Mouse (Mus musculus): ENCODE data around the gene Gm47841. TPM values are rescaled to one million over a fixed set of nuclear protein-coding genes. Genes with fewer than 3 reads are reported as not detected.

The Gm47841 gene
- total and polyA plus RNA-seq, 3 experiments = not detected

DNA sequence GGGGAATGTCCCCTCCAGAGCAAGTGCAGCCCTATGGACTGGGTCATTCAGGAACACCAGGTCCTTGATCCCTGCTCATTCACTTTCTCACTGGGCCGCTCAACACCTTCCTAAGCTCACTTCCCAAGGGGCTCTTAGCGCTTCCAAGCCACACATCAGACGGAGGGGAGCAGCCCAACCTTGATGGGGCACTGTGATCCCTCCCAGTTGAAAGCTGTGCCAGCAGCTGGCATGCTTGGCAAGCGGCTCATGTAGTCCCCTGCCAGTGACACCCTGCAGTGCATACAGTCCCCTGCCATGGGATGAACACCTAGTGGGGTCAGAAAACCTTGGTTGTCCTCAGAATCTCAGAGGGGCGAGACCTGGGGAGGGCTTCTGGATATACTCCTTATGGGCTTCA lies 26.9 kb upstream of the Gm47841 start:
- no peaks in the 10 kb centered on the region for H3K36me3 ChIP-seq (replicated peaks in 1 of 2; ENCODE audit: control insufficient read depth in 1 of 2, insufficient read depth in 1 of 2, low read length in 1 of 2)
- no peak overlapping the region for H3K4me2 ChIP-seq (ENCODE audit: insufficient read depth, low read depth, poor library complexity, severe bottlenecking)
- H3K9me3 ChIP-seq (replicated peaks; ENCODE audit: low read length) = peaks cover 9% of the 10 kb centered on the region
- DNase-seq (ENCODE audit: extremely low read depth) = no peak
- no peak for TF ChIP-seq E2F4 (IDR thresholded peaks at IDR 0.05; ENCODE audit: insufficient replicate concordance, low read depth, low read length)
- no peak for TF ChIP-seq MYC (IDR thresholded peaks at IDR 0.05; ENCODE audit: low read depth, low read length)
- TF ChIP-seq BHLHE40 (IDR thresholded peaks at IDR 0.05; ENCODE audit: low read depth, low read length) = no peak
- TF ChIP-seq CHD2 (IDR thresholded peaks at IDR 0.05; ENCODE audit: low read length) = no peak
- no peak for TF ChIP-seq HCFC1 (IDR thresholded peaks at IDR 0.05; ENCODE audit: low read depth, low read length)
- no peak for TF ChIP-seq IRF4 (IDR thresholded peaks at IDR 0.05; ENCODE audit: low read depth, low read length)
- TF ChIP-seq USF1 (IDR thresholded peaks at IDR 0.05; ENCODE audit: low read depth, low read length) = no peak
- TF ChIP-seq USF2 (conservative IDR thresholded peaks at IDR 0.05; ENCODE audit: low read depth, low read length) = no peak
- TF ChIP-seq GABPA (IDR thresholded peaks at IDR 0.05; ENCODE audit: insufficient replicate concordance, low read depth, low read length) = no peak
- TF ChIP-seq ZC3H11A (IDR thresholded peaks at IDR 0.05; ENCODE audit: low read depth, low read length) = no peak
- H3K4me1 ChIP-seq (ENCODE audit: control insufficient read depth in 1 of 2, insufficient read depth in 2 of 2) = 0 out of 4 replicates have a peak, but pooled peaks cover 0 to 3% of the 10 kb centered on the region in 2 experiments
- H3K79me2 ChIP-seq (replicated peaks; ENCODE audit: control insufficient read depth, extremely low read depth, insufficient read depth, poor library complexity, severe bottlenecking) = no peaks in the 10 kb centered on the region
- H3K27me3 ChIP-seq (replicated peaks) = peaks cover 93% of the 10 kb centered on the region
- H3K9ac ChIP-seq (ENCODE audit: insufficient read depth, low read depth) = no peak overlapping the region
- H3K27ac ChIP-seq (ENCODE audit: insufficient read depth, low read depth) = no peak overlapping the region
- dilution Hi-C loops (cut with MboI; ENCODE audit: extremely low pct_ligation_motif_present, extremely low pct_unique_long_range_greater_than_20kb, low sequenced_read_pairs) (no loop called here), in situ Hi-C loops (cut with MboI; ENCODE audit: low pct_ligation_motif_present, low pct_unique_long_range_greater_than_20kb, low sequenced_read_pairs) (no loop called here)
- H3K4me3 ChIP-seq (replicated peaks in 1 of 3; ENCODE audit: low read depth in 2 of 3, low read length in 2 of 3, poor library complexity in 1 of 3) = no peak overlapping the region

DNA sequence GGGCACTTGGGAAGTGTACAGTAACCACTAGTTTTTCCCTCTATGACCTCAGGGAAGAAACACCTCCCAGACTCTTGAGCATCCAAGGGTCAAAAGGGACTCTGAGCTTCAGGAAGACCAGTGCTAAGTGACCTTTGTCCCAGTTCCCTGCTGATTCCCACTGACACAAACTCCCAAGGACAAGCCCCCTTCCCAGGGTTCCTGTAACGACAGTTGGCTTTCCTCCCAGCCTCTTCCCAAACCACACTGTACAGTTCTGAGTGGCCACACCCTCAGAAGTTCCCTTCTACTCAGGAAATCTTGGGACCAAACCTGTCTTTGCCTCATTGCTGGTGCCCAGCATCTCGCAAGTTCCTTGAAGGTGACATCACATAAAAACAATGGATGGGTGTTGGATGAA lies 25.5 kb upstream of the Gm47841 start:
- TF ChIP-seq GABPA (IDR thresholded peaks at IDR 0.05; ENCODE audit: insufficient replicate concordance, low read depth, low read length) (no peak), ZNF384 (IDR thresholded peaks at IDR 0.05; ENCODE audit: low read depth, low read length) (no peak), ZMIZ1 (IDR thresholded peaks at IDR 0.05; ENCODE audit: low read depth, low read length) (no peak), HCFC1 (IDR thresholded peaks at IDR 0.05; ENCODE audit: low read depth, low read length) (no peak), IRF4 (IDR thresholded peaks at IDR 0.05; ENCODE audit: low read depth, low read length) (no peak), UBTF (IDR thresholded peaks at IDR 0.05; ENCODE audit: low read depth, low read length) (no peak), MYC (IDR thresholded peaks at IDR 0.05; ENCODE audit: low read depth, low read length) (no peak), TBP (conservative IDR thresholded peaks at IDR 0.05; ENCODE audit: low read depth, low read length) (no peak), MEF2A (IDR thresholded peaks at IDR 0.05; ENCODE audit: borderline replicate concordance, low read depth, low read length) (no peak), TCF12 (IDR thresholded peaks at IDR 0.05; ENCODE audit: low read depth, low read length) (no peak), POLR2A (IDR thresholded peaks at IDR 0.05; ENCODE audit: low read depth, low read length) (no peak), CHD1 (IDR thresholded peaks at IDR 0.05; ENCODE audit: low read depth, low read length) (no peak), MAZ (IDR thresholded peaks at IDR 0.05; ENCODE audit: low read depth, low read length) (no peak), USF1 (IDR thresholded peaks at IDR 0.05; ENCODE audit: low read depth, low read length) (no peak), BHLHE40 (IDR thresholded peaks at IDR 0.05; ENCODE audit: low read depth, low read length) (no peak), RAD21 (IDR thresholded peaks at IDR 0.05; ENCODE audit: low read depth, low read length) (no peak), POLR2AphosphoS2 (IDR thresholded peaks at IDR 0.05; ENCODE audit: low read depth, low read length) (no peak)
- DNase-seq (ENCODE audit: extremely low read depth) = no peak
- no peaks in the 10 kb centered on the region for H3K4me1 ChIP-seq (ENCODE audit: control insufficient read depth in 1 of 2, insufficient read depth in 2 of 2)
- H3K79me2 ChIP-seq (replicated peaks; ENCODE audit: control insufficient read depth, extremely low read depth, insufficient read depth, poor library complexity, severe bottlenecking) = no peaks in the 10 kb centered on the region
- no peak overlapping the region for H3K9ac ChIP-seq (ENCODE audit: insufficient read depth, low read depth)
- no peaks in the 10 kb centered on the region for H3K36me3 ChIP-seq (replicated peaks in 1 of 2; ENCODE audit: control insufficient read depth in 1 of 2, insufficient read depth in 1 of 2, low read length in 1 of 2)
- no peak overlapping the region for H3K27ac ChIP-seq (ENCODE audit: insufficient read depth, low read depth)
- dilution Hi-C loops (cut with MboI; ENCODE audit: extremely low pct_ligation_motif_present, extremely low pct_unique_long_range_greater_than_20kb, low sequenced_read_pairs) = no loop called here
- no peak overlapping the region for H3K4me3 ChIP-seq (replicated peaks in 1 of 3; ENCODE audit: low read depth in 2 of 3, low read length in 2 of 3, poor library complexity in 1 of 3)
- H3K4me2 ChIP-seq (ENCODE audit: insufficient read depth, low read depth, poor library complexity, severe bottlenecking) = no peak overlapping the region
- in situ Hi-C loops (cut with MboI; ENCODE audit: low pct_ligation_motif_present, low pct_unique_long_range_greater_than_20kb, low sequenced_read_pairs) = no loop called here
- peaks cover 97% of the 10 kb centered on the region for H3K27me3 ChIP-seq (replicated peaks)
- H3K9me3 ChIP-seq (replicated peaks; ENCODE audit: low read length) = peaks cover 3% of the 10 kb centered on the region

All from CH12.LX (cell line).